Mouse (Mus musculus) heart, embryonic 14.5 days (tissue): ENCODE results near the gene Itpr2. TPM values are rescaled to one million over a fixed set of nuclear protein-coding genes. Genes with fewer than 3 reads are reported as not detected.

Experiments used
- ATAC-seq: fragments of 200-750 bp; cut with Nextera tagmentation; 2 replicates; pipeline ENCODE4 v1.8.0; 2017; ENCODE audit warnings: low read depth, moderate TSS enrichment; ENCODE audit not compliant: insufficient number of reproducible peaks, insufficient read depth, low FRiP score
- H3K27ac ChIP-seq, 2 experiments: fragments of 200-500 bp in 1 of 2; fragments of 300-500 bp in 1 of 2; sonication (generic) in 1 of 2; replicated peaks in 1 of 2; 2 replicates each; pipeline ENCODE4 v1.5.1; 2012 to 2014; ENCODE audit warnings: low read depth in 2 of 2, low read length in 2 of 2, control low read depth in 1 of 2, mild to moderate bottlenecking in 1 of 2, mixed read lengths in 1 of 2; ENCODE audit not compliant: control insufficient read depth in 1 of 2, insufficient read depth in 1 of 2
- H3K27me3 ChIP-seq: fragments of 300-500 bp; sonication (generic); 2 replicates; pipeline ENCODE4 v1.6.1; 2014; ENCODE audit warnings: mild to moderate bottlenecking, low read length, control low read depth; ENCODE audit not compliant: control insufficient read depth, insufficient read depth
- H3K36me3 ChIP-seq: fragments of 300-500 bp; sonication (generic); 2 replicates; pipeline ENCODE4 v1.6.1; 2014; ENCODE audit warnings: mild to moderate bottlenecking, control low read depth, low read length, mixed read lengths; ENCODE audit not compliant: control insufficient read depth, insufficient read depth
- H3K4me1 ChIP-seq, 2 experiments: fragments of 200-500 bp in 1 of 2; fragments of 300-500 bp in 1 of 2; sonication (generic) in 1 of 2; 2 replicates each; pipeline ENCODE4 v1.6.1; 2012 to 2014; ENCODE audit warnings: low read length in 2 of 2, control low read depth in 1 of 2, mixed read lengths in 1 of 2; ENCODE audit not compliant: control insufficient read depth in 2 of 2, insufficient read depth in 2 of 2
- H3K4me2 ChIP-seq: fragments of 300-500 bp; sonication (generic); 2 replicates; pipeline ENCODE4 v1.6.1; 2014; ENCODE audit warnings: mild to moderate bottlenecking, low read length
- H3K4me3 ChIP-seq, 2 experiments: fragments of 200-500 bp in 1 of 2; fragments of 300-500 bp in 1 of 2; sonication (generic) in 1 of 2; 2 replicates each; pipeline ENCODE4 v1.5.1; 2012 to 2014; ENCODE audit warnings: low read length in 2 of 2, mild to moderate bottlenecking in 2 of 2, control low read depth in 1 of 2, low read depth in 1 of 2, moderate library complexity in 1 of 2; ENCODE audit not compliant: control insufficient read depth in 1 of 2, insufficient read depth in 1 of 2
- H3K9ac ChIP-seq: fragments of 300-500 bp; sonication (generic); 2 replicates; pipeline ENCODE4 v1.6.1; 2014; ENCODE audit warnings: mild to moderate bottlenecking, low read length
- H3K9me3 ChIP-seq: fragments of 300-500 bp; sonication (generic); 2 replicates; pipeline ENCODE4 v1.6.1; 2016; ENCODE audit warnings: low read length, control low read depth; ENCODE audit not compliant: control insufficient read depth
- WGBS: fragments of 180-500 bp; shearing (Covaris S2); extraction: QIAGEN DNeasy Blood & Tissue Kit; methylation state at CpG from one replicate; pipeline ENCODE4 v1.1.7; 2014; 5-methylcytosine and 5-hydroxymethylcytosine counted together
- polyA plus RNA-seq: library from polyadenylated mRNA; unstranded; fragments of >200 nt; fragmentation: Nextera tagmentation; extraction: Ambion mirVana; gene quantifications from 2 replicates; pipeline ENCODE4 v1.2.1, GENCODE M21; 2014

The Itpr2 gene
- polyA plus RNA-seq, 1 experiment from 2014 or later, result 43.4 TPM

GRCm38 (mm10) chr6:146208983-146209382 lies 293.0 kb downstream of the Itpr2 start:
- no peak overlapping the region for H3K27ac ChIP-seq
- peaks cover 4 to 12% of the 10 kb centered on the region in 2 experiments; a peak in 3 of 4 replicates for H3K4me1 ChIP-seq
- H3K9ac ChIP-seq, result no peak overlapping the region
- H3K27me3 ChIP-seq, result no peaks in the 10 kb centered on the region
- H3K9me3 ChIP-seq, result no peaks in the 10 kb centered on the region
- no peak overlapping the region for H3K4me3 ChIP-seq
- H3K4me2 ChIP-seq, result no peak overlapping the region
- 56% methylated on average over 6 of the region's 6 CpGs for WGBS
- peak; percentile 54; the same call in 1 of the 2 replicates for ATAC-seq
- no peaks in the 10 kb centered on the region for H3K36me3 ChIP-seq

DNA sequence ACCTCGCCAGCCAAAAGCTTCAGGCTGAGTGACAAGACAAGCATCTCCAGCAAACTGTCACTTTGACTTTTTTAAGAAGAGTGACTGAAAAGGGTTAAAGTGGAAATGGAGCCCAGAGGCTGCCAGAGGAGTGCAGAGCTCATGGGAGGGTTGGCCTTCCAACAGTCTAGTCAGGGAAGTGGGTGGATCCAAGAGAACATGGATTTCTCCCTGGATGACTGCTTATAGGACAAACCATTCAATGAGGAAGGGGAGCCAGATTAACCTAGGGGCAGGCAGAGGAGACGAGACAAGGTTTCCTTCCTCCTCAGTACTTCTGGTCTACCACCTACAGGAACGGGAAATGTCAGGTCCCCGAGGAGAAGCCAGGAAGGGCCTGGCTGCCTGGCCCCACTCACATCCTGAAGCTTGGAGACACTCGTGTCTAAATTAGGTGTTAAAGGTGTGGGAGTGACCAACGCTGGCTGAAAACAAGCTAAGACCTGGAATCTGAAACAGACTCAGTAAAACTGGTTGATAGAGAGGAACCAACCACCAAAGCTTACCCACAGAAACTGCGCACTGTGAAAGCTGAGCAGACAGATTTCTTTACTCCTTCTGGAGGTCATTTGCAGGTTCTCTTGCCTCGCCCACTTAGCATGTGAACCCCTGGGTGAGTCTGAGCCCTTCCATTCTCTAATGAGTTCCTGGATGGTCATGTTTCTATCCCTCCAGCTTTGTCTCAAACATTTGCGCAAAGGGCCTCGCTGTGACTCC lies 294.6 kb downstream of the Itpr2 start:
- Histone ChIP-seq H3K4me3 (no peak overlapping the region), H3K27me3 (no peaks in the 10 kb centered on the region), H3K4me1 (peaks cover 4 to 12% of the 10 kb centered on the region in 2 experiments; a peak in 3 of 4 replicates), H3K27ac (peak overlapping the region; percentile 19 to 23; a peak in 1 of 4 replicates), H3K36me3 (no peaks in the 10 kb centered on the region), H3K9ac (no peak overlapping the region), H3K9me3 (no peaks in the 10 kb centered on the region), H3K4me2 (no peak overlapping the region)
- 71% methylated on average over 10 of the region's 10 CpGs for WGBS
- ATAC-seq, result no peak

DNA sequence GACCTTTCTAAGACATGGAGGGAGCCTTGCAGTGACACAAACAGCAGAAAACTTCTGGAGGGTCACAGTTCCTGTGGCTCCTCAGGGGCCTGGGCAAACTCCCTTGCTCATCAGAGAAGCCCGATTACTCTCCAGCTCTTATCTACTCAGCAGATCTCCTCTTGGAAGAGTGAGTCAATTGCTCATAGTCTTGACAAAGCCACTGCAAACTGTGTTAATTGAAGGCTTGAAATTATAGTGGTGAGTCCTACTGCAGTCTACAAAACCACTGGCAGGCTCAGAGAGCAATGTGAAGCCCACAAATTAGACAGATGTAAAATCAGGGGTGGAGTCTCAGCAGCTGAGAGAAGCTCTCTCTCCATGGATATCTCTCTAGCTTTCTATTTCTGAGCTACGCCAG lies 296.9 kb downstream of the Itpr2 start:
- H3K27me3 ChIP-seq, result no peaks in the 10 kb centered on the region
- H3K27ac ChIP-seq, result no peak overlapping the region
- no peak overlapping the region for H3K4me2 ChIP-seq
- no peak overlapping the region for H3K9ac ChIP-seq
- no peaks in the 10 kb centered on the region for H3K36me3 ChIP-seq
- peaks cover 4 to 12% of the 10 kb centered on the region in 2 experiments; a peak in 3 of 4 replicates for H3K4me1 ChIP-seq
- no peaks in the 10 kb centered on the region for H3K9me3 ChIP-seq
- WGBS, result 45% methylated on average over 2 of the region's 2 CpGs
- no peak for ATAC-seq
- H3K4me3 ChIP-seq, result no peak overlapping the region

- Histone ChIP-seq H3K4me2 (no peak overlapping the region), H3K9me3 (no peaks in the 10 kb centered on the region), H3K9ac (no peak overlapping the region), H3K36me3 (no peaks in the 10 kb centered on the region), H3K27ac (no peak overlapping the region), H3K4me1 (peaks cover 4 to 12% of the 10 kb centered on the region in 2 experiments; a peak in 3 of 4 replicates), H3K4me3 (no peak overlapping the region), H3K27me3 (no peaks in the 10 kb centered on the region)
- WGBS, result 80% methylated on average over 4 of the region's 4 CpGs
- ATAC-seq, result no peak
These were observed 297.6 kb downstream of the Itpr2 start for GRCm38 (mm10) chr6:146204470-146204869.

DNA sequence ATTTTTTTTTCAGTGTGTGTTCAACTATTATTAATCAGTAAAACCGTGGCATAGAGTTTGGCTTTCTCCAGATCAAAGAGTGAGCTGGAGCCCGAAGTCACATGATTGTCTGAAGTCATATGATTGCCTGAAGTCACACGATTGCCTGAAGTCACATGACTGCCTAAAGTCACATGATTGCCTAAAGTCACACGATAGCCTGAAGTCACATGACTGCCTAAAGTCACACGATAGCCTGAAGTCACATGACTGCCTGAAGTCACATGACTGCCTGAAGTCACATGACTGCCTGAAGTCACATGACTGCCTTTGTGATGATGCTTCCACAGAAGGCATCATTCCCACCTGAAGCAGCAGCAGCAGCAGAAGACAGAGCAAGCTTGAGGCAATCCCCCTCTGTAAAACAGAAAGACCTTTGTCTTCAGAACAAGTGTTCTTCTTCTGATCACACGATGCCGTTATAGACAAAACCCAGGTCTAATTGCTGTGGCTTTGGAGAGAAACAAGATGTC lies 304.1 kb downstream of the Itpr2 start:
- Histone ChIP-seq H3K27ac (no peak overlapping the region), H3K4me3 (no peak overlapping the region), H3K9me3 (peaks cover 9% of the 10 kb centered on the region; the same call in 1 of the 2 replicates), H3K36me3 (peaks cover 18% of the 10 kb centered on the region), H3K4me1 (no peaks in the 10 kb centered on the region), H3K4me2 (no peak overlapping the region), H3K9ac (no peak overlapping the region), H3K27me3 (no peaks in the 10 kb centered on the region)
- WGBS, result 88% methylated on average over 7 of the region's 7 CpGs
- ATAC-seq, result no peak

GRCm38 (mm10) chr6:146196701-146197100 lies 305.3 kb downstream of the Itpr2 start:
- no peak overlapping the region for H3K4me3 ChIP-seq
- peaks cover 9% of the 10 kb centered on the region; the same call in 1 of the 2 replicates for H3K9me3 ChIP-seq
- peaks cover 24% of the 10 kb centered on the region for H3K36me3 ChIP-seq
- no peaks in the 10 kb centered on the region for H3K27me3 ChIP-seq
- H3K27ac ChIP-seq, result no peak overlapping the region
- ATAC-seq, result no peak
- no peaks in the 10 kb centered on the region for H3K4me1 ChIP-seq
- 84% methylated on average over 1 of the region's 1 CpGs for WGBS
- no peak overlapping the region for H3K9ac ChIP-seq
- no peak overlapping the region for H3K4me2 ChIP-seq

DNA sequence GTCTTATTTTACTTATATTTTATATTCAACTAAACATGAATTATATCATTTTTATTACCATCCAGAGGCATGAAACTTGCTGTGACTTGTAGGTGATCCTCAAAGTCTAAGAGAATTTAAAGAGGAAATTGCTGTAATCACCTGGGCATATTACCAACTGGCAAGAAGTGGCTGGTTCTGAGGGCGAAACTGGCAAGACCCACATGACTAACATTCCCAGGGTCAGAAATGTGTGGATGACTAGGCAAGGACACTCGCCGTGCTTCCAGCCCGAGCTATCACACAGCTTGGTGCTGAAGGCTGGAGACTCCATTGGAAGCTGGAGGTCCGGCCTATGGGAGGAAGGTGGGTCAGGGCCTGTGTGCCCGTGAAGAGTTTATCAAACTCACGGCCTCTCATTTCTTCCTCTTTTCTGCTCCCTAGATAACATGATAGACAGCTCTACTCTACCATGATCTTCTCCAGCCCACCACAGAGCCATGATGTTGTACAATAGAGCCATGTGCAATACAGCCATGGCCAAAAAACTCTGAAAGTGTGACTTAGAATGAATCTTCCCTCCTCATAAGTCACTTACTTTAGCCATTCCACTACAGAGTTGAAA lies 306.1 kb downstream of the Itpr2 start:
- Histone ChIP-seq H3K27ac (no peak overlapping the region), H3K36me3 (peaks cover 27% of the 10 kb centered on the region), H3K27me3 (no peaks in the 10 kb centered on the region), H3K9ac (no peak overlapping the region), H3K4me1 (no peaks in the 10 kb centered on the region), H3K4me2 (no peak overlapping the region), H3K4me3 (no peak overlapping the region), H3K9me3 (peaks cover 9% of the 10 kb centered on the region; the same call in 1 of the 2 replicates)
- WGBS, result 79% methylated on average over 7 of the region's 7 CpGs
- ATAC-seq, result no peak
